Mouse (Mus musculus) adrenal gland, postnatal 25 days (tissue): Measurements from ENCODE around the gene Zc3h10. TPM values are rescaled to one million over a fixed set of nuclear protein-coding genes. Genes with fewer than 3 reads are reported as not detected.
"Not testable (repeated sequence)": the region's sequence is repeated elsewhere in the genome, so short reads cannot be mapped to it uniquely, and the experiment has no call there.

Source experiments
- DNase-seq: peaks from one replicate; pipeline ENCODE4 v3.0.0; 2021; ENCODE audit warnings: mixed read lengths
- total RNA-seq: library from RNA; stranded (reverse); gene quantifications from 2 replicates; pipeline ENCODE4 v1.2.3, GENCODE M21; 2021

Zc3h10 gene
- total RNA-seq, 1 experiment from 2014 or later = 13.6 TPM

GRCm38 (mm10) chr10:128524111-128524731, 23.4 kb downstream of the Zc3h10 start:
- DNase-seq = no peak

- no peak for DNase-seq
These were observed 25.2 kb downstream of the Zc3h10 start for GRCm38 (mm10) chr10:128522351-128522750.

- DNase-seq = no peak
These were observed 27.0 kb downstream of the Zc3h10 start for GRCm38 (mm10) chr10:128520591-128520990.

GRCm38 (mm10) chr10:128518833-128519232, 28.7 kb downstream of the Zc3h10 start:
- peak; percentile 47 for DNase-seq

DNA sequence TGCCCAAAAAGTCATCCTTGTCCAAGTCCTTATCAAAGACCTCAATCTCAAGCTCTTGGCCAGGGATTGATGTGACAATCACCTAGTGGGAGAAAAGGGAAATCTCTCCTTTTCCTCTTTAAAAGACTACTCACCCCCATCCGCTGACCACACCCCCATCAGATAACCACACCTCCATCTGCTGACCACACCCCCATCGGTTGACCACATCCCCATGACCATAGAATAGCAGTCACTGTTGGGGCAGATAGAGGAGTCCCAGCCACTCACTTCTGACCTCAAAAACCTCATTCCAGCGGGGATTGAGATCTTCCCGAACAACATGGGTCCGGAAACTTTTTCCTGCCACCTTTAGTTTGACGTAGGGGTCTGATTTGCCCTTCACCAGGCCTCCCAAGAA, 30.9 kb downstream of the Zc3h10 start:
- no peak for DNase-seq

- no peak for DNase-seq
These were observed 31.5 kb downstream of the Zc3h10 start for GRCm38 (mm10) chr10:128516029-128516428.

GRCm38 (mm10) chr10:128515044-128515443, 32.5 kb downstream of the Zc3h10 start:
- no peak for DNase-seq

GRCm38 (mm10) chr10:128511761-128512160, 35.8 kb downstream of the Zc3h10 start:
- DNase-seq = no peak

GRCm38 (mm10) chr10:128511189-128511588, 36.4 kb downstream of the Zc3h10 start:
- DNase-seq = no peak

GRCm38 (mm10) chr10:128510301-128510700, 37.3 kb downstream of the Zc3h10 start:
- no peak for DNase-seq

GRCm38 (mm10) chr10:128509831-128510230, 37.7 kb downstream of the Zc3h10 start:
- no peak for DNase-seq

- DNase-seq = no peak
These were observed 38.4 kb downstream of the Zc3h10 start for GRCm38 (mm10) chr10:128509203-128509602.

GRCm38 (mm10) chr10:128508260-128508659, 39.3 kb downstream of the Zc3h10 start:
- no peak for DNase-seq

GRCm38 (mm10) chr10:128505974-128506373, 41.6 kb downstream of the Zc3h10 start:
- no peak for DNase-seq

GRCm38 (mm10) chr10:128505371-128505667, 42.3 kb downstream of the Zc3h10 start:
- not testable (repeated sequence) for DNase-seq

- no peak for DNase-seq
These were observed 42.8 kb downstream of the Zc3h10 start for GRCm38 (mm10) chr10:128504641-128505370.

DNA sequence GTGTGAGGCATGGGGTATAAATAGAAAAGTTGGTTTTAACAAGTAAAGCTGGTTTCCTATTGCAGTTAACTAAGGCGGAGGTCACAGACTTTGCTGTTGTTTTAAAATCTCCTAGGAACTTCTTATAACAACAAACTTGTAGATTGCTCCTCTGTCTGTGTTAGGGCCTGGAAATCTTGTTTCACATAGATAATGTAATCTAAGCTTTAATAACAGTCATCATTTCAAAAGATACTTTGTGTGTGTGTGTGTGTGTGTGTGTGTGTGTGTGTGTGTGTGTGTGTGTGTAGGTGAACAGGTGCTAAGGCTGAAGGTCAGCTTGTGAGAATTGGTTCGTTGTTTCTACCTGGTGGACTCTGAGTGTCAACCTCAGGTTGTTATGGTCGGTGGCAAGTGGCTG, 43.6 kb downstream of the Zc3h10 start:
- DNase-seq = no peak

GRCm38 (mm10) chr10:128503532-128503931, 44.0 kb downstream of the Zc3h10 start:
- no peak for DNase-seq

- DNase-seq = peak; percentile 48
These were observed 45.2 kb downstream of the Zc3h10 start for GRCm38 (mm10) chr10:128502341-128502740.

DNA sequence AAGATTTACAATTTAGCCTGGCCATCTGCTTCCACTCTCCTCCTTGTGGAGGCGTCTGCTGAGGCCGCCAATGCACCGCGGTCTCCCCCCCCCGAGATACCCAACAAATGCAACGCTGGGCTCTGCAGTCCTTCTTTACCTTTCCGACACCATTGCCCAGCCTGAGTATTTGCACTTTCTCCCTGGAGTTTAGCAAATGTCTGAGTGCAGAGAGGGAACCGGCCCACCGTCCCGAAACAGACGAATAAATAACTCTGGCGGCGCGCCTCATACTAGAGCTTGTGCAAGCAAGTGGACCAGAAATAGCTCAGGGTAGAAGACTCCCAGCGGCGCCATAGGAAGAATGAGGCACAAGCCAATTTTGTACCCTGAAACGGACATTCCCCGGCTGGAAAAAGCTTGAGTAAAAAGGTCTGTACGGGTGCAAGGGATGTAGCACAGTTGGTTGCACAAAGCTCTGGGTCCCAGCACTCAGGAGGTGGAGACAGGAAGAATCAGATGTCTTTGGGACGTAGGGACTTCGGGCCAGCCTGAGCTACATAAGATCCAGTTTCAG, 48.4 kb downstream of the Zc3h10 start:
- peak; percentile 56 for DNase-seq

GRCm38 (mm10) chr10:128498590-128498989, 49.0 kb downstream of the Zc3h10 start, which contains the start of gene Myl6b:
Gene Myl6b, minus strand, starts transcription at chr10:128498685.
- peak; percentile 92 for DNase-seq

- no peak for DNase-seq
These were observed 50.3 kb downstream of the Zc3h10 start for GRCm38 (mm10) chr10:128497134-128497737.

- no peak for DNase-seq
These were observed 51.0 kb downstream of the Zc3h10 start for GRCm38 (mm10) chr10:128496509-128497077.
